Mouse (Mus musculus) adrenal gland, adult 2 months (tissue): ENCODE results near the gene Psmc5. TPM values are rescaled to one million over a fixed set of nuclear protein-coding genes. Genes with fewer than 3 reads are reported as not detected.
A peak's percentile ranks its signal among the peaks of the same experiment; 100 is the strongest.
"Not testable (repeated sequence)": the region's sequence is repeated elsewhere in the genome, so short reads cannot be mapped to it uniquely, and the experiment has no call there.

Experiments
- DNase-seq: peaks from one replicate; pipeline ENCODE4 v3.0.0; 2021
- long read RNA-seq: library from polyadenylated mRNA; stranded (forward); transcript quantifications from one replicate; pipeline ENCODE4 v2.0.0, GENCODE M21; 2021
- polyA plus RNA-seq: library from polyadenylated mRNA; depleted of rRNA; stranded (reverse); fragments of >200 nt; gene quantifications from 2 replicates; pipeline ENCODE4 v1.2.3, GENCODE M21; 2012; rRNA removed
- total RNA-seq, 2 experiments: library from RNA; stranded (reverse); gene quantifications; 2 replicates each; pipeline ENCODE4 v1.2.3; 2021

The Psmc5 gene
- total RNA-seq = 100 to 1,000 TPM; 138 to 164 TPM
- 12.4 and 12.9 TPM in 2 replicates for polyA plus RNA-seq
- long read RNA-seq, transcript Psmc5-201 (11 exons, 1,316 nt) = major isoform, 190 of 203 reads
- long read RNA-seq, partial matches to known transcripts = 9 of 203 reads
- long read RNA-seq, other reads (novel, unspliced or antisense) = 2 of 203 reads

DNA sequence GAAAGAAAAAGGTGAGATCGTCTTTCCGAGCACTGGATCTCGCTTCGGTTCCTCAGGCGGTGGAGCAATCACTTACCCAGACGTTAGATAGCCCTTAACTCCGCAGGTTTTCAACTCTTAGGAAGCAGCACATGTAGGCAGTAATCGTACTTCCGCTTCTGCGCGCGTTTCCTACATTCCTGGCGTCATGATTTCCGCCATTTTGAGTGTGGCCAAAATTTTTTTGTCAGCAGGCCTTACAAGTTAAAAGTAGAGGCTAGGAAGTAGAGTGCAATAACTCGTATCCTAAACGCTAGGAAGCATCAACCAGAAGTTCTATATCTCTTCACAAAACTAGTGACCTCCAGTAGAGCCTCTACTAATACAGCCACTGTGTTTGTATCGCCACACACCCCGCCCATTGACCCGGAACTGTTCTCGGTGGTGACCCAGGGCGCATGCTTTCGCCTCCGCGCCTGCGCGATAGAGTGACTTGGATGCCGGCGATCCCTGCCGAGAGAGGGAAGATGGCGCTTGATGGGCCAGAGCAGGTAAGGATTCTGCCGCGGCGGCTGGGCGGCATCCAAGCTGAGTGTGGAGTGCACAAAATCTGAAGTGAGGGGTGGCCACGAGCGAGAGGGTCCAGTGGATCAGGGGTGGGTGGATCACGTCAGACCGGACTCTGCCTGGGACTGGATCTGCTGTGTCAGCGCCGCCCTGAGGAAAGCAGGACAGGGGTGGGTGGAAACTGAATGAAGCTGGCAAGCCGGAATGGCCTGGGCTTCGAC is at the start of gene Psmc5, which contains the start of gene Ftsj3:
Gene Psmc5 (plus strand): TSS at position 470 of the 767 bp plus-strand sequence.
Gene Ftsj3 (minus strand): TSS at position 395 of the 767 bp plus-strand sequence.
- DNase-seq = peak; percentile 97

DNA sequence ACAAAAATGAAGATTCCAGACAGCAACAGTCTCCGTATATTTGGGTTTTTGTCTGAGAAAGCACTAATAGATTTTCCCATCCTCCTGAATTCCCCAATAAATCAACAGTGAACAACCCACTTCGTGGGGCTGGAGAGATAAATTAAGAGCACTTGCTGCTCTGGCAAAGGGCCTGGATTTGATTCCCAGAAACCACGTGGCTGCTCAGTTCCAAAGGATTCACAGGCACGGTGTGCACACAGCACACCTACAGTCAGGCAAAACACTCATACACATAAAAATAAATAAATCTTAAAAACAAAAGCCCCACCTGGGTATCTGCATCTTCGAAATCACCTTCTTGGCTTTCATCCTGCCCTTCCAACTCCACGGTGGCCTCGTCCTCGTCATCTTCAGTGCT is 43.2 kb upstream of the Psmc5 start:
- no peak for DNase-seq

- DNase-seq = no peak
Measured at GRCm38 (mm10) chr11:106214856-106215255, 41.1 kb upstream of the Psmc5 start.

GRCm38 (mm10) chr11:106215450-106215859 is 40.5 kb upstream of the Psmc5 start:
- DNase-seq = no peak

GRCm38 (mm10) chr11:106215927-106216729 is 39.8 kb upstream of the Psmc5 start, which contains the start of gene Ccdc47:
Gene Ccdc47 (minus strand): TSS chr11:106216344.
- DNase-seq = peak; percentile 96

DNA sequence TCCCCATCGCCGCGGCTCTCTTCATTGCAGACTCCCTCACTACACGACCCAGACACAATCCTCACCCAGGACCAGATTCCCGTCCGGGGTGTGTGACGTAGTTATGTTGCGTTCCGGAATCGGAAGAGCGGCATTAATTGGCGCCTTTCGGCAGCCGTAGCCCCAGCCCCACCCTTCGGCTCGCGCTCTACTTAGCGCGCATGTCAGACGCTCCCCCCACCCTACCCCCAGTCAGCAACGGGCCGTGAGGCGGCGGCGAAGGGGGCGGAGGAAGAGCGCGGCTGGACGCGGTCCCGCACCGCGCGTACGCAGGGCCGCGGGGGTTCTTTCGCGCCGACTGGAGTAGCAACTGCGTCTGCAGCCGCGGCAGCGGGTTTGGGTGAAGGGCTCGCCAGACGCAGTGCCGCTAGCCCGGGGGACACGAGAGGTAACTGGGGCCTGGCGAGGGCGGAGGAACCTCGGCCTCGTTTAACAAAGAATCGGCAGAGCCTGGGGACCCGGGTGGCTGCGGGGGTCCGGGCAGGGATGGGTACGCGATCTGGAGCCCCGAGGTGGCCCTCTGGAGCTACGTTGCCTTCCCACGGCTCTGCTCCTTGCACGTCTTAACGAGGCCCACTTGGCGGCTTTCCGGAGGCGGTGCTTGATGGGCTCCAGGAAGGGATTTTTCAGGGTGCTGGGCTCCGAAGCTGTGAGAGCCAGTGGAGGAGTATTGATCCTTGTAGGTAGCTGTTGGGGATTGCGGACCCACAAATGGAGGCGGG is 39.0 kb upstream of the Psmc5 start, which contains the start of gene Ddx42:
Gene Ddx42 (plus strand): TSS at position 197 of the 761 bp plus-strand sequence.
- peak; percentile 94 for DNase-seq

DNA sequence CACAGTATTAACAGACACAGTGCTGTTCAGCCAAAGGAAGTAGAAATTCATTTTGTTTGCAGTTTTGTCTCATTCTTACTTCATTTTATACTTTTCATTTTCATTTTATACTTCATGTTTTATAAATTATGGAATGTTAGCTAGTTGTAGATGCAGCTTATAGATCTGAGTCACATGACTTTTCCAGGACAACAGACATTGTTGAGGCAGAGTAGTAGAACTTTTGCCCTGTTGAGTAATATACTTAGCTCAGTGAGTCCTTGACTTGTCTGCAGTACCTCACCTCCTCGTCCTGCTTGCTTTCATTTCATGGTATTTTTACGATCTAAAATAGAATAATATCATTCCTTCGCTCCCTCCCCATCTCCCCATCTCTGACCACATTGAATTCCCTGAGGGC is 35.4 kb upstream of the Psmc5 start:
- DNase-seq = no peak

GRCm38 (mm10) chr11:106233978-106234377 is 22.0 kb upstream of the Psmc5 start:
- DNase-seq = not testable (repeated sequence)

- no peak for DNase-seq
Measured at GRCm38 (mm10) chr11:106246834-106247233, 9.1 kb upstream of the Psmc5 start.

- DNase-seq = no peak
Measured at GRCm38 (mm10) chr11:106249326-106249725, 6.6 kb upstream of the Psmc5 start.

DNA sequence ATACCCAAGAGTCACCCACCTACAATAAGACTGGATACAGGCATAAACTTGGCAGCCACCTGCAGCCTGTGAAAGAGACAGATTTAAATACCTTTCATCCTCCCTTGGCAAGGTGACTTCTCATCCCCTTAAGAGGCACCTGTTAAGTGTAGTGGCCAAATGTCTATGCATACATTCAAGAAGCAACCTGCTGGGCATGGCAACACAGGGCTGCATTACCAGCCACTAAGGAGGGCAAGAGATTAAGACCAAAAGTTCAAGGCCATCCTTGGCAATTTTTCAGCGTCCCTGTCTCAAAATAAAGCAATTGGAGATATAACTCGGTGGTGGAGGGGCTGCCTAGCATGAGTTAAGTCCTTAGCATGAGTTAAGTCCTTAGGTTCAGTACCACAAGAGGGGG is 1.2 kb upstream of the Psmc5 start:
- DNase-seq = peak; percentile 14

GRCm38 (mm10) chr11:106255174-106255573 is 780 bp upstream of the Psmc5 start:
- DNase-seq = peak; percentile 47

DNA sequence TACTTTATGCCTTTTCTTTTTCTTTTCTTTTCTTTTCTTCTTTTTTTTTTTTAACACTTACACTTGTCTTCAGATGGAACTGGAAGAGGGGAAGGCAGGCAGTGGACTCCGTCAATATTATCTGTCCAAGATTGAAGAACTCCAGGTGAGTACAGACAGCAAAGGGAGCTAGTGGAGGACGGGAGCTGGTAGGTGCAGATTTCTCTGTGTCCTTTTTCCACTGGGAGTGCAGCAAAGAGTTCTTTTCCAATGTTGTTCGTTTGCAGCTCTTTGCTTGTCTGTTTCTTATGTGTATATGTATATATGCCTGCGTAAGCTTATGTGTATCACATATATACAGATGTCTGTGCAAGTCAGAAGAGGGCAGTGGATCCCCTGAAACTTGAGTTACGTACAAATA is 821 bp downstream of the Psmc5 start:
- DNase-seq = peak; percentile 35

- no peak for DNase-seq
Measured at GRCm38 (mm10) chr11:106260826-106261450, 5.0 kb downstream of the Psmc5 start.

GRCm38 (mm10) chr11:106263963-106264362 is 8.0 kb downstream of the Psmc5 start:
- DNase-seq = no peak

GRCm38 (mm10) chr11:106264988-106265387 is 9.0 kb downstream of the Psmc5 start:
- no peak for DNase-seq

GRCm38 (mm10) chr11:106265570-106265969 is 9.6 kb downstream of the Psmc5 start:
- no peak for DNase-seq

DNA sequence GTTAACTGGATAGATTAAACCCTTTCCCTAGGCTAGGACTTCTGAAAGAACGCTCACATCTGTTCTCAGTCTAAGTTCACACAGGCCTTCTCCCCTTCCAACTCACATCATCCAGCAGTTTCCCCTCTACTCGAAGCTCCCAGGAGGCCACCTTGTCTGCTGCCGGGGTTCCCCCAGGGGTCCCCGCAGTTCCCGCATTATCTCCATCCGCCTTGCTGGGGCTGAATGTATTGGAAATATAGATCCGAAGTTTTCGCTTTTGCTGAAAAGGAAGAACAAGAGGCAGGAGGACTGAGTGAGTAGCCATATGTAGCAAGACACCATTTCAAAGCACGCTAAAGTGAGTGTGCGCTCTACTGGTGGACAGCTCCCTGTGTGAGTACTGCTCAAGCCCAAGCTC is 10.5 kb downstream of the Psmc5 start:
- DNase-seq = no peak

DNA sequence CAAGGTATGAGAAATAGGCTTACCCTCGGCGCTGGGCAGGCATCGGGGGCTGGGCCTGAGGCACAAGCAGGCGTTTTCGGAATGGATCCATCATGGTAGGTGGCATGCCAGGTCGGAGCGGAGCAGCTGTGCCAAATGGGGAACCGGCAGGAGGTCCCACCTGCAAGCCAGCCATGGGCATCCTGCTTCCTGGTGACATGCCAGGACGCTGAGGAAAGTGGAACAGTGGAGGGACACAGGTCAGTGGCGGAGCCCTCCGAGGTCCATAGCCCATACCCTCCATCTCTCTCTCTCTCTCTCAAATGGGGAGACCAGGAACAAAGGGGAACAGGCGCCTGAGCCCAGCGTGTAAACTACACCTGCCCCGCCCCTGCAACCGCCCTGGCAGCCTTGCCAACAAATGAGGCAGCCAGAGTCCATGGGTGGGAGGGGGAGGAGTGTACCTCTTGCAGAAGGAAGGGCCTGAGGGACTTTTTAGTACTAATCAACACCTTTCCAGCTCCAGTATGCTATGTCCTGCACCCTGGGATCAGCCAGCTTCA is 11.4 kb downstream of the Psmc5 start:
- DNase-seq = peak; percentile 80

DNA sequence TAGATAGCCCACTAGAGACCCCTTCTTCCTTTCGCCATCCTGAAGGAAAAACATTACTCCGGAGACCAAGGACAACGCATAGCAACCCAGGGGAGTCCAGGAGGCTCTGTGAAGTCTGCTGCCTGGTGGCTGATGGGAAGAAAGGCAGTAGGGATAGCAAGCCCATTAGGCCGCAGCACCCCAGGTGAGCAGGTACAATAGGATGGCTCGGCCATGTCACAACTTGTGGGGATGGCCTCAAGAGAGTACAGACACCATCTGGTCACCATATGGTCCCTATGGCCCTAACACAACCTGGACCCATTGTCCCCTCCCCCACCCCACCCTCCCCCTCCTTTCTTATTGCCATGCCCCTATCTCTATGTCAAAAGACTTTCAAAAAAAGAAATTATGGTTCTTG is 11.9 kb downstream of the Psmc5 start:
- DNase-seq = peak; percentile 32
